Mouse (Mus musculus) thymus, adult 2 months (tissue): Measurements from ENCODE around the gene Unc119b. TPM values are rescaled to one million over a fixed set of nuclear protein-coding genes. Genes with fewer than 3 reads are reported as not detected.

Experiments
- DNase-seq: peaks from one replicate; pipeline ENCODE4 v3.0.0; 2021
- H3K27ac ChIP-seq: fragments of 200-500 bp; 2 replicates; pipeline ENCODE4 v1.5.1; 2012; ENCODE audit warnings: low read length, control low read depth; ENCODE audit not compliant: control insufficient read depth, insufficient read depth
- H3K27me3 ChIP-seq: fragments of 200-500 bp; 2 replicates; pipeline ENCODE4 v1.6.1; 2012; ENCODE audit warnings: mild to moderate bottlenecking, low read length, moderate library complexity, mixed read lengths; ENCODE audit not compliant: control insufficient read depth, insufficient read depth
- H3K36me3 ChIP-seq: fragments of 200-500 bp; 2 replicates; pipeline ENCODE4 v1.6.1; 2012; ENCODE audit warnings: mild to moderate bottlenecking, low read length, moderate library complexity; ENCODE audit not compliant: control insufficient read depth, insufficient read depth
- H3K4me1 ChIP-seq: fragments of 200-500 bp; replicated peaks from 2 replicates; pipeline ENCODE4 v1.6.1; 2012; ENCODE audit warnings: low read length; ENCODE audit not compliant: control insufficient read depth, insufficient read depth
- H3K4me3 ChIP-seq: fragments of 200-500 bp; 2 replicates; pipeline ENCODE4 v1.5.1; 2012; ENCODE audit warnings: mild to moderate bottlenecking, low read length, control low read depth, moderate library complexity; ENCODE audit not compliant: control insufficient read depth, insufficient read depth
- CTCF ChIP-seq: fragments of 200-500 bp; IDR thresholded peaks from 2 replicates; pipeline ENCODE4 v1.5.1; 2012; ENCODE audit warnings: mild to moderate bottlenecking, control low read depth, low read length, moderate library complexity, borderline replicate concordance; ENCODE audit not compliant: control insufficient read depth, poor library complexity, insufficient read depth; ENCODE audit errors: extremely low read depth
- POLR2A ChIP-seq: fragments of 200-500 bp; IDR thresholded peaks from 2 replicates; pipeline ENCODE4 v1.6.1; 2012; ENCODE audit warnings: mild to moderate bottlenecking, low read length, control low read depth, moderate library complexity; ENCODE audit not compliant: control insufficient read depth, poor library complexity, insufficient read depth; ENCODE audit errors: extremely low read depth
- WGBS: fragments of 180-500 bp; shearing (Covaris S2); methylation state at CpG from one replicate; pipeline ENCODE4 v1.1.7; 2018; 5-methylcytosine and 5-hydroxymethylcytosine counted together
- polyA plus RNA-seq: library from polyadenylated mRNA; depleted of rRNA; stranded (reverse); fragments of >200 nt; gene quantifications from 2 replicates; pipeline ENCODE4 v1.2.3, GENCODE M21; 2012

Gene Unc119b
- polyA plus RNA-seq, 1 experiment = 67.3 TPM

DNA sequence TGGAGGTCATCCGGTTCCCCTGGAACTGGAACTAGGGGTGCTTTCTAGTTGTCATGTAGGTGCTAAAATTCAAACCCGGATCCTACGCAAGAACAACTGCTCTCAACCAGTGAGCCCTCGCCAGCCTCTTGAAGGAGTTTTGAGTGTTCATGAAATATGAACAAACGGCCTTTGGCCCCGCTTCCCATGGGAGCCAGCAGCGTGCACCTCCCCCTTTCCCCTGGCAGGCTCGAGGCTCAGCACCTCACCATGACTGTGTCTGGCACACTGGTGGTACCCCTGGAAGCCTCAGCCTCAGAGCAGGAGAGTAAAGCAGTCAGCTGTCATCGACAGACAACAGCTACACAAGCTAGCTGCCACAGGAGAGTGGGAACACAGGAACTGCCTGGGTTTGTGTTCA, 34.8 kb downstream of the Unc119b start:
- H3K4me3 ChIP-seq = no peak overlapping the region
- no peak for TF ChIP-seq CTCF
- no peak for TF ChIP-seq POLR2A
- no peak overlapping the region for H3K27ac ChIP-seq
- 90% methylated on average over 9 of the region's 9 CpGs for WGBS
- H3K4me1 ChIP-seq = peaks cover 11% of the 10 kb centered on the region
- DNase-seq = no peak
- no peaks in the 10 kb centered on the region for H3K27me3 ChIP-seq
- peaks cover 33% of the 10 kb centered on the region for H3K36me3 ChIP-seq

DNA sequence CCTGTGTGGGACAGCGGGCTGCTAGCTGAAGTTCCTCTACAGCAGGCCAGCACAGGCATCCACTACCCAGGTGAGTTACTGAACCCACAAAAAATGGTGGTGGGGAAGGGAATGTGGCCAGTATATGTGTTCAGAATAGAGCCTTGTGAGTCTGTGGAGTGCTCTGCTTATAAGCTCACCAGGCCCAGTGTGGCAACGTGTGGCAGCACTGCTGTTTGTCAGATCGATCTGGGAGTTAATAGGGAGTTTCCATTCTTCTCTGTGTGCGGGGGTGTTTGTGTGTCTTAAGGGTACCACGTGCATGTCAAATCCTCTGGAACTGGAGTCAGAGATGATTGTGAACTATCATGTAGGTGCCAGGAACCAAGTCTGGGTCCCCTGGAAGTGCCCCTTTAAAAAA, 35.2 kb downstream of the Unc119b start:
- Histone ChIP-seq H3K4me1 (peaks cover 12% of the 10 kb centered on the region), H3K27me3 (no peaks in the 10 kb centered on the region), H3K27ac (no peak overlapping the region), H3K36me3 (peaks cover 36% of the 10 kb centered on the region), H3K4me3 (no peak overlapping the region)
- DNase-seq = no peak
- WGBS = 96% methylated on average over 5 of the region's 5 CpGs
- TF ChIP-seq POLR2A = no peak
- TF ChIP-seq CTCF = no peak

GRCm38 (mm10) chr5:115098195-115098594, 36.6 kb downstream of the Unc119b start, which contains the start of gene Gm10401:
Gene Gm10401 (minus strand): TSS chr5:115098295.
- Histone ChIP-seq H3K27me3 (no peaks in the 10 kb centered on the region), H3K4me1 (peaks cover 12% of the 10 kb centered on the region), H3K27ac (no peak within 1 kb of the TSS), H3K36me3 (peaks cover 36% of the 10 kb centered on the region), H3K4me3 (no peak within 1 kb of the TSS)
- TF ChIP-seq POLR2A = no peak
- TF ChIP-seq CTCF = no peak
- WGBS = 99% methylated on average over 8 of the region's 8 CpGs
- no peak for DNase-seq

DNA sequence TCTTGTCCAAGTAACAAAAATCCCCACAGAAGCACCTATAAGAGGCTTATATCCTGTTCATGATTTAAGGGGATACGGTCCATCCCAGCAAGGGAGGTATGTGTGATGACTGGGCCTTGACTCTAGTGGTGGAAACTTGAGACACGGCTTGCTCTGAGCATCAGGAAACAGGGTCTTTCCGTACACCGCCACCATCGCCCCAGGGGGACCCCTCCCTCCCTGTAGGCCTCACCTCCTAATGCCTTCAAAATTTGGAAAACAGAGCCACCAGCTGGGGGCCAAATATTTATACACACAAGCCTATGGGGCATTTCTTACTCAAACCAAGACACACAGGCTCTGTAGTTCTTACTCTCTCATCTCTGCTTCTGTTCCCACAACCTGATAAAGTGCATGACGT, 43.0 kb downstream of the Unc119b start:
- peaks cover 26% of the 10 kb centered on the region for H3K4me1 ChIP-seq
- no peak overlapping the region for H3K27ac ChIP-seq
- no peak overlapping the region for H3K4me3 ChIP-seq
- DNase-seq = no peak
- no peak for TF ChIP-seq POLR2A
- TF ChIP-seq CTCF = no peak
- WGBS = 78% methylated on average over 6 of the region's 6 CpGs
- H3K36me3 ChIP-seq = peaks cover 47% of the 10 kb centered on the region
- no peaks in the 10 kb centered on the region for H3K27me3 ChIP-seq

DNA sequence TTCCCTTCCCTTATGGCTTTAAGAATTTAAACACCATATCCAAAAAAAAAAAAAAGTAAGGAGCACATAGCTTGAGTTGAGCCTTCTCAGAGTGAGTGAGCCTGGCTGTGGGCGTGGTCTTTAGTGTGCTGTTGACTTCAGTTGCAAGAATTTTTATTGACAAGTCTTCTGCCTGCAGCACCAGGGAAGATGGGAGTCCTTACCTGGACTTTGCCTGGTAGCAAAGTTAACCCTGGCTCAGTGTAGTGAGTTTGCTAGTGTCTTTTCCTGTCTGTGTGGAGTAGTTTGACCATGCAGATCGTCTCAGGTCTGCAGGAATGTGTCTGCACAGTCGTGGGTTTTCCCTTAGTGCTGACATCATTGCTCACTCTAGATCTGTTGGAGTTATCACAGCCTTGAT, 43.8 kb downstream of the Unc119b start:
- WGBS = 66% methylated on average over 3 of the region's 3 CpGs
- no peak overlapping the region for H3K27ac ChIP-seq
- H3K4me1 ChIP-seq = peaks cover 25% of the 10 kb centered on the region
- TF ChIP-seq POLR2A (no peak), CTCF (no peak)
- H3K27me3 ChIP-seq = no peaks in the 10 kb centered on the region
- DNase-seq = no peak
- H3K4me3 ChIP-seq = no peak overlapping the region
- peaks cover 41% of the 10 kb centered on the region for H3K36me3 ChIP-seq

DNA sequence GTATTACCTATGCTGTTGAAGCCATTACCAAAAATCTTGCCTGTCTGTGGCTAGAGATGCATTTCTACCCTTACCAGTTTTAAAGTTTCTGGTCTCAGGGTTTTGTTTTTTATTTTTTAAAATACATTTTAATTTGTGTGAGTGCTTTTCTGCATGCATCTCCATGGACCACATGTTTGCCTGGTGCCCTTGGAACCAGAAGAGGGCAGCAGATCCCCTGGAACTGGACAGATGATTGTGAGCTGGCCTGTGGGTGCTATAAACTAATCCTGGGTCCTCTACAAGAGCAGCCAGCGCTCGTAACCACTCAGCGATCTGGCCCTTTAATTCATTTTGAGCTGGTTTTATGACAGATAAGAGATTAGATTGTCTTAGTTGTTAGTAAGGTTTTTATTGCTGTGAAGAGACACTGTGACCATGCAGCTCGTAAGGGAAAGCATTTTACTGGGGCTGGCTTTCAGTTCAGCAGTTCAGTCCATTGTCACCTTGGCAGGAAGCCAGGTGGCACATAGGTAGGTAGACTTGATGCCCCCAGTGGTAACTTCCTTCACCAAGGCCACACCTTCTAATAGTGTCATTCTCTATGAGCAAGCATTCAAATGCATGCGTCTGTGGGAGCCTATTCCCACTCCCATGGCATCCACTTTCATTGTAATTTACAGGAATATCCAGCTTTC, 45.0 kb downstream of the Unc119b start:
- Histone ChIP-seq H3K4me1 (peaks cover 16% of the 10 kb centered on the region), H3K27ac (no peak overlapping the region), H3K4me3 (no peak overlapping the region), H3K36me3 (peaks cover 43% of the 10 kb centered on the region), H3K27me3 (no peaks in the 10 kb centered on the region)
- 96% methylated on average over 5 of the region's 5 CpGs for WGBS
- TF ChIP-seq POLR2A (no peak), CTCF (no peak)
- DNase-seq = no peak

DNA sequence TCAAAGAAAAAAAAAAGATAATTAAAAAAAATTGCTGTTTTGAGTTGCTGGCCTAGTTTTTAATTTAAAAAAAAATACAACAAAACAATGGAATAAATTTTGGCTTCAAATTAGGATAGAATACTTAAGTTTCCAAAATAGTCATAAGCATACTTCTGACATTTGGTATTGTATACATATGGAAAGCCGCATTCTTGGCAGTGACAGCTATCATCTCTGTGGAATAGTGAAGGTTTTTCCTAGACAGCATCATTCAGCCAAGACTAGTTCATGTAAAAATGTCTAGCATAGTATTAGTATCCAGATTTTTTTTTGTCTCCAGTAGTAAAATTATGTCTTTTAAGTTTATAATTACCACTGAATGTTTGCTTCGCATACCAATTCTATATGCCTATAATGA, 49.1 kb downstream of the Unc119b start:
- Histone ChIP-seq H3K4me3 (no peak overlapping the region), H3K27me3 (no peaks in the 10 kb centered on the region), H3K36me3 (peaks cover 51% of the 10 kb centered on the region), H3K27ac (no peak overlapping the region), H3K4me1 (peaks cover 27% of the 10 kb centered on the region)
- TF ChIP-seq POLR2A (no peak), CTCF (no peak)
- WGBS = 95% methylated on average over 2 of the region's 2 CpGs
- DNase-seq = no peak
